Mouse (Mus musculus): ENCODE measurements at regions not wholly inside any gene's neighbourhood (a gene's known extent, or its start where the extent isn't known, plus 50 kb on each side); places are given as distances from the start of the nearest gene placed in this dataset.
"Not testable (repeated sequence)": the region's sequence is repeated elsewhere in the genome, so short reads cannot be mapped to it uniquely, and the experiment has no call there.

GRCm38 (mm10) chr6:31817640-31818039 lies 232.4 kb upstream of the 1700012A03Rik start:
- no peak for ATAC-seq (replicated peaks; ENCODE audit: poor library complexity)

- no peak for ATAC-seq (replicated peaks; ENCODE audit: poor library complexity)
These were observed 238.2 kb upstream of the 1700012A03Rik start for GRCm38 (mm10) chr6:31811890-31812289.

- ATAC-seq (replicated peaks; ENCODE audit: poor library complexity): no peak
These were observed 239.2 kb upstream of the 1700012A03Rik start for GRCm38 (mm10) chr6:31810602-31811512.

- ATAC-seq (replicated peaks; ENCODE audit: poor library complexity): not testable (repeated sequence)
These were observed 240.7 kb upstream of the Podxl start for GRCm38 (mm10) chr6:31804468-31804867.

- not testable (repeated sequence) for ATAC-seq (replicated peaks; ENCODE audit: poor library complexity)
These were observed 239.4 kb upstream of the Podxl start for GRCm38 (mm10) chr6:31803222-31803621.

- ATAC-seq (replicated peaks; ENCODE audit: poor library complexity): no peak
These were observed 227.8 kb upstream of the Podxl start for GRCm38 (mm10) chr6:31791547-31791946.

- no peak for ATAC-seq (replicated peaks; ENCODE audit: poor library complexity)
These were observed 227.1 kb upstream of the Podxl start for GRCm38 (mm10) chr6:31790906-31791305.

GRCm38 (mm10) chr6:31776841-31777240 lies 213.1 kb upstream of the Podxl start:
- no peak for ATAC-seq (replicated peaks; ENCODE audit: poor library complexity)

- ATAC-seq (replicated peaks; ENCODE audit: poor library complexity): no peak
These were observed 208.1 kb upstream of the Podxl start for GRCm38 (mm10) chr6:31771916-31772315.

- ATAC-seq (replicated peaks; ENCODE audit: poor library complexity): no peak
These were observed 181.8 kb upstream of the Podxl start for GRCm38 (mm10) chr6:31745589-31745988.

GRCm38 (mm10) chr6:31731391-31731790 lies 167.6 kb upstream of the Podxl start:
- no peak for ATAC-seq (replicated peaks; ENCODE audit: poor library complexity)

GRCm38 (mm10) chr6:31719614-31720013 lies 155.8 kb upstream of the Podxl start:
- ATAC-seq (replicated peaks; ENCODE audit: poor library complexity): no peak

- ATAC-seq (replicated peaks; ENCODE audit: poor library complexity): no peak
These were observed 155.1 kb upstream of the Podxl start for GRCm38 (mm10) chr6:31718843-31719242.

- peak; percentile 61; the same call in 1 of the 2 replicates for ATAC-seq (replicated peaks; ENCODE audit: poor library complexity)
These were observed 153.8 kb upstream of the Podxl start for GRCm38 (mm10) chr6:31717531-31717930.

GRCm38 (mm10) chr6:31707256-31707655 lies 143.5 kb upstream of the Podxl start:
- ATAC-seq (replicated peaks; ENCODE audit: poor library complexity): no peak

- ATAC-seq (replicated peaks; ENCODE audit: poor library complexity): no peak
These were observed 140.4 kb upstream of the Podxl start for GRCm38 (mm10) chr6:31704191-31704590.

- no peak for ATAC-seq (replicated peaks; ENCODE audit: poor library complexity)
These were observed 139.2 kb upstream of the Podxl start for GRCm38 (mm10) chr6:31702931-31703330.

- ATAC-seq (replicated peaks; ENCODE audit: poor library complexity): peak; percentile 44; the same call in 1 of the 2 replicates
These were observed 132.1 kb upstream of the Podxl start for GRCm38 (mm10) chr6:31695885-31696284.

GRCm38 (mm10) chr6:31693047-31693446 lies 129.3 kb upstream of the Podxl start:
- peak; percentile 66 for ATAC-seq (replicated peaks; ENCODE audit: poor library complexity)

- ATAC-seq (replicated peaks; ENCODE audit: poor library complexity): no peak
These were observed 128.2 kb upstream of the Podxl start for GRCm38 (mm10) chr6:31692024-31692423.

GRCm38 (mm10) chr6:31680101-31680500 lies 116.3 kb upstream of the Podxl start:
- no peak for ATAC-seq (replicated peaks; ENCODE audit: poor library complexity)

- ATAC-seq (replicated peaks; ENCODE audit: poor library complexity): peak; percentile 27; the same call in 1 of the 2 replicates
These were observed 102.1 kb upstream of the Podxl start for GRCm38 (mm10) chr6:31665671-31666486.

All from megakaryocyte progenitor cell, adult 5-6 weeks (primary cell).